Mouse (Mus musculus): Measurements from ENCODE around the gene Gsn. TPM values are rescaled to one million over a fixed set of nuclear protein-coding genes. Genes with fewer than 3 reads are reported as not detected.

Gene Gsn
- polyA plus RNA-seq, 1 experiment, result 451 TPM

DNA sequence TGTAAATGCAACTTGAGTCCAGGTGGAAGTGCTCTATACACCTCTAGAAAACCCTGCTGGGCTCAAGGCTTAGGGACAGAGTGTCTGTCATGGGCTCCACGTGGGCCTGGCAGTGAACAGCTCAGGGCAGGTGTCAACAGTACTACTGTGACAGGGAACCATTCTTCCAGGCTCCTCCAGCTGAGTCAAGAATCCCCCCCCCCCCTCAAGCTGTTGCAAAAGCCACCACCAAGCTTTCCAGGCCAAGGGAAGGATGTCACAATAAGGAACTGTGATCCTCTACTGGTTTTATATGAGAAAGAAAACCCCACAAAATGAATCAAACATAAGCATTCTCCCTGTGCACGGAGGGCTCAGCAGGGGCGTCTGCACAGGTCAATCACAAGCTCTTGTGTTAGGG, 58.1 kb downstream of the Gsn start:
- no peak overlapping the region for H3K4me3 ChIP-seq (ENCODE audit: insufficient read depth, low read length)
- no peak overlapping the region for H3K27ac ChIP-seq (ENCODE audit: insufficient read depth, low read length)
- H3K4me1 ChIP-seq (ENCODE audit: control insufficient read depth, insufficient read depth, low read length), result no peaks in the 10 kb centered on the region
- TF ChIP-seq CTCF (IDR thresholded peaks at IDR 0.05; ENCODE audit: borderline replicate concordance, insufficient read depth, low read length) (no peak), POLR2A (IDR thresholded peaks at IDR 0.05; ENCODE audit: low read depth, low read length) (no peak)

DNA sequence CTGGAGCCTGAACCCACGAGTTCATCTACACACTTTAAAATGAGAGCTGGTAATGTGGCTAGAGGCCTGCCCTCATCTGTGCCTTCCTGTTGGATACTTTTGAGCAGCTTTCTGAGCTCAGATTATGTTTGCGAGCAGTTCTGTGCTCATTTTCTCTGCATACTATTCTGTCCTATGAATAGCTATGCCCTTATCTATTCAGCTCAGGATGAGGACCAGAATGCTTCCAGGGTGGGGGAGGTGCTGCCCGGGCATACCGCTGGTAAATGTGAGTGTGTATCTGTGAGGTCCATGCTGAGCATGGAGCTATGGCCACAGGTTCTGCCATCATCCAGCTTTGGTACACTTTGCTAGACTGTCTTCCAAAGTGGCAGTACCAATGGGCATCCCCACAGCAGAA, 61.4 kb downstream of the Gsn start:
- Histone ChIP-seq H3K4me1 (ENCODE audit: control insufficient read depth, insufficient read depth, low read length) (no peaks in the 10 kb centered on the region), H3K4me3 (ENCODE audit: insufficient read depth, low read length) (no peak overlapping the region), H3K27ac (ENCODE audit: insufficient read depth, low read length) (no peak overlapping the region)
- no peak for TF ChIP-seq POLR2A (IDR thresholded peaks at IDR 0.05; ENCODE audit: low read depth, low read length)
- TF ChIP-seq CTCF (IDR thresholded peaks at IDR 0.05; ENCODE audit: borderline replicate concordance, insufficient read depth, low read length), result no peak

DNA sequence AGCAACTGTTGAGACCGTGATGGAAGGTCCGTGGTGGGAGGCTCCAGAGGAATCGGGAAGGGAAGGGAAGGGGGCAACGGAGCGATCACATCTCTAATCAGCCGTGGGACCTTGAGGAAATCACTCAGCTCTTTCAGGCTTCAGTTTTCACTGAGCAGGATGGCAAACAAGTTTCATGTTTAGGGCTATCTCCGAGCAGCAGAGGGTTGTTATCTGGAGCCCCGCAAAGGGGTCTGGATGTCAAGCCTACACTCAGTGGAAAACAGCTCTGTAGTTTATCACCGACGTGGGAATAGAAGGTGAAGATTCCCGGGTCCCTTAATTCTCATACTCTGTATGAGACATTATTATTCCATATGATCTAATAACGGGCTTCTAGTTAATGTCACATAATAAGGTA, 62.2 kb downstream of the Gsn start:
- TF ChIP-seq CTCF (IDR thresholded peaks at IDR 0.05; ENCODE audit: borderline replicate concordance, insufficient read depth, low read length) (no peak), POLR2A (IDR thresholded peaks at IDR 0.05; ENCODE audit: low read depth, low read length) (no peak)

DNA sequence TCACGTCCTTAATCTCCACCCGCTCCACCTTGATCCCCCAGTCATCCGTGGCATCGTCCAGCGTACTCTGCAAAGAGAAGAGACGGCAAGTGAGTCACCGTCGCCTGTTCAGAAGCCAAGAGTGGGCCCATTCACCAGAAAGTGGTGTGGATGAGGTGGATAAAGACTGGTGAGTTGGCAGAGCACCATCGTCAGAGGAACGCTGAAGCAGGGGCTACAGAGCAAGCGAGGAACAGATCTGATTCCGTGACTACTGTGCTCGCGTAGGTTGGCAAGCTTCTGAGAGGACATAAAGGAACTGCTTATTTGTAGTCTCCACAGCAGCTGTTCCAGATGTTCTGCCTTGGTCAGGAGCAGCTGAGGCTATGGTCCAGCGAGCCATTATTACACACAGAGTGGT, 64.2 kb downstream of the Gsn start:
- Histone ChIP-seq H3K4me1 (ENCODE audit: control insufficient read depth, insufficient read depth, low read length) (no peaks in the 10 kb centered on the region), H3K4me3 (ENCODE audit: insufficient read depth, low read length) (no peak overlapping the region), H3K27ac (ENCODE audit: insufficient read depth, low read length) (no peak overlapping the region)
- TF ChIP-seq POLR2A (IDR thresholded peaks at IDR 0.05; ENCODE audit: low read depth, low read length) (no peak), CTCF (IDR thresholded peaks at IDR 0.05; ENCODE audit: borderline replicate concordance, insufficient read depth, low read length) (no peak)

More for the DNA sequence above, 62.2 kb downstream of the Gsn start:
- H3K4me1 ChIP-seq (ENCODE audit: control insufficient read depth, insufficient read depth, low read length), result no peaks in the 10 kb centered on the region
- no peak overlapping the region for H3K4me3 ChIP-seq (ENCODE audit: insufficient read depth, low read length)
- no peak overlapping the region for H3K27ac ChIP-seq (ENCODE audit: insufficient read depth, low read length)

DNA sequence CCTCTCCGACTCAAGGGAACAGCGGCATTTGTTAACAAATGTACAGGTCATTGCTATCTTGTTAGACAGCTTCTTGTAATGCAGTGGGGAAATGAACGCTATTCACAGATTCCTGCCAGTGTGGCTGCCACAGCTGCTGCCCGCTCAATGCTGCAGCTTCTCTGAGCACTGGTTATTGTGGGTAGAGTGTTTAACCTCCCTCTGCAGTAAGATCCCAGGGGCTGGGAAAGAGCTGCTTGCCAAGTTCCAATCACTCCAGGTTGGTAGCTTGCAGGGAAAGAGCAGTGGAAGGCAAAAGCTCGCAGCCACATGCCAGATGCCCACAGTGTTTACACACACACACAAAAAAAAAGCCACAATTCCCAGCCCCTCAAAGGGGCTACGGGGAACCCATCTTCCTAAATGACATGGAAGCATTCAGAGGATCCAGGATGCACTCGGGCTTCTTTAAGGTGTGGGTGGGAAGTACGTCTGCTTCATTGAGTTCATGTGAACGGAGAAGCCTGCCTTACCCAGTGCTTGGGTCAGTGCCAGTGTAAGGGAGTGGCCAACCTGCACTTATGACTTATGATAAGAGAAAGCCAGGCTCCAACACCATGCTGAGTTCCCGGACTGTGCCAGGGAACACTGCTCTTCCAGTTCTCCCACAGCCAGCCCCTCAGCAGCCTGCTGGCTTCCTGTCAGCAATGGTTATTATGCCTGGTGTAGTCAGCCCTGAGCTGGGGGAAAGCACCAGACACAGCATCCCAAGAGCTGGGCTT, 66.4 kb downstream of the Gsn start:
- no peak overlapping the region for H3K4me3 ChIP-seq (ENCODE audit: insufficient read depth, low read length)
- no peak for TF ChIP-seq CTCF (IDR thresholded peaks at IDR 0.05; ENCODE audit: borderline replicate concordance, insufficient read depth, low read length)
- TF ChIP-seq POLR2A (IDR thresholded peaks at IDR 0.05; ENCODE audit: low read depth, low read length), result no peak
- H3K27ac ChIP-seq (ENCODE audit: insufficient read depth, low read length), result no peak overlapping the region
- no peaks in the 10 kb centered on the region for H3K4me1 ChIP-seq (ENCODE audit: control insufficient read depth, insufficient read depth, low read length)

DNA sequence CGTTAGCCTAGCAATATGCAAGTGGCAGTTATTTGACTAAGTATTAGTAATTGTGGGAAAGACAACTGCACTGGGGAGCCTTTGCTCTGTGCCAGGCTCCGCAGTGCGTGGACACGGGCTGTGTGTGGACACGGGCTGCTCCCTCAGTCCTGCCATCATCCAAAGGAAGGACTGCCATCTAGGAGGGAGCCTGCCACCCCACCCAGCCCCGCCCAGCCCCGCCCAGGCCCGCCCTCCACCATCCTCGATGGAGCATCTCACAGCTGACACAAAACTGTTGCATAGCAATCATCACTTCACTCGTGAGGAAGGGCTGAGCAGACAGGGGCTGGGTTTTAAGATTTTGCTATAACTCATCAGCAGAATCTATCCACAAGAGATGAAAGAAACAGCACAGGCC, 69.8 kb downstream of the Gsn start:
- Histone ChIP-seq H3K4me3 (ENCODE audit: insufficient read depth, low read length) (no peak overlapping the region), H3K27ac (ENCODE audit: insufficient read depth, low read length) (no peak overlapping the region), H3K4me1 (ENCODE audit: control insufficient read depth, insufficient read depth, low read length) (no peaks in the 10 kb centered on the region)
- TF ChIP-seq CTCF (IDR thresholded peaks at IDR 0.05; ENCODE audit: borderline replicate concordance, insufficient read depth, low read length), result no peak
- TF ChIP-seq POLR2A (IDR thresholded peaks at IDR 0.05; ENCODE audit: low read depth, low read length), result no peak

DNA sequence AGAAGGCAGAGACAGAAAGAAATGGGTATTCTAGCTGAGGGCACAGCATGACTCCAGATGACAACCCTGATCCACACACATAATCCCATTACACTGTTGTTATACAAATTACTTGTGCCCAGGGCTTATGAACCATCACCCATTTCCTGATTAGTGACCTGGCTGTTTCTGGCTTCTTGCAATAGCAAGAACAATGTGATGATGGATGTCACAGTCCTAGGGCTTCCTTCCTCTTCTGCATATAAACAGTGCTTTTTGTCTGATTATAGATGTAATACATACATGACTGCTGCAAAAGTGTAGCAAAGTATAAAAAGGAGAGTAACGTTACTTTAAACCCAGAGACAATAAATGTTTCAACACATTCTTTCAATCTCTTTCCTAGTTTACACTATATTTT, 70.8 kb downstream of the Gsn start:
- no peak overlapping the region for H3K27ac ChIP-seq (ENCODE audit: insufficient read depth, low read length)
- TF ChIP-seq CTCF (IDR thresholded peaks at IDR 0.05; ENCODE audit: borderline replicate concordance, insufficient read depth, low read length) (no peak), POLR2A (IDR thresholded peaks at IDR 0.05; ENCODE audit: low read depth, low read length) (no peak)
- no peak overlapping the region for H3K4me3 ChIP-seq (ENCODE audit: insufficient read depth, low read length)
- H3K4me1 ChIP-seq (ENCODE audit: control insufficient read depth, insufficient read depth, low read length), result no peaks in the 10 kb centered on the region

DNA sequence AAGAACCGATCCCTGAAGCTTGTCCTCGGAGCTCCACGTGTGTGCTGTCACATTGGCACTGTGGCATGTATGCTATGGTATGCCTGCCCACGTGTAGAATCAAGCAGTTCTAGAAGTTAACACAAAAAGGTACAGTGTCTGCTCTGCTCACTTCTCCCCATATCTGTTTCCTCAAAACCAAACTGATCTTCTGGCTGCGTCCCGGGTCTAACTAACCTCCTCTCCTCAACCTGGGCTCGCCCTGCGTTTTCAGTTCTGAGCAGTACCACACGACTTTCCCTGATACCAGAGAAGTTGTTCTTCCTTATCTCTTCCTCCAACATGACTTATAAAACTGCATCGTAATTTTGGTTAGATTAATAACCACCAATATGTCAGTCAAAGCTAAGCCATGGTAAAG, 71.4 kb downstream of the Gsn start:
- Histone ChIP-seq H3K4me1 (ENCODE audit: control insufficient read depth, insufficient read depth, low read length) (no peaks in the 10 kb centered on the region), H3K27ac (ENCODE audit: insufficient read depth, low read length) (no peak overlapping the region), H3K4me3 (ENCODE audit: insufficient read depth, low read length) (no peak overlapping the region)
- TF ChIP-seq POLR2A (IDR thresholded peaks at IDR 0.05; ENCODE audit: low read depth, low read length), result no peak

DNA sequence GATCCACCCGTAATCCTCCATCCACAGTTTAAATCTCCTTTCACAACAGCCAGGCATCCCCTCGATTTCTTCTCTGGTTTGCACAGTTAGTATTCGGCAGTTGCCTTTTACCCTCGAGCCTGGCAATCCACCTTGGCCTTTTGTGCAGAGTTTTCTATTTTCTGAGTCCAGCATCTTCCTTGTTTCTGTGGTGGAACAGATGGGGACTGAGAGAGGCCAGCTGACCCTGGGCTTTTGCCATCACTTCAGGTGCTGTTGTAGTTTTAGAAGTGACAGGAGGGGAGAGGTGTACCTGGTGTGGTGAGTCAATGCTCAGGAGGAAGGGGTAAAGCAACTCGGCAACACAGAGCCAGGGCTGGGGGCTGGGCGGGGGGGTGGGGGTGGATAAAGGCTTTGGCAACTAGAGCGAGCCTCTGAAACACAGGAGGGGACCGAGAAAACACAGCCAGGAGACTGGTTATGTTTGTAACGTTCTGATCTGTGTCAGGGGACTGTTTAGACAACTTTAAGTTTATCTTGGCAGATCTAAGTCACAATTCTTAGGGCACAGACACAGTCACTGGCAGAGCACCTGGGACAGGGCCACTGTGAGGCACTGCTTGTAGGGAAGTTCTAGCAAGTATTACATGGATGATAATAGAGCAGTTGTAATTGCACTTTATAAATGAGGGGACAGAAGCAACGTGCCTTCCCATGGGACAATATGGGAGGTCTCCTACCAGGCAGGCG, 72.0 kb downstream of the Gsn start:
- no peak for TF ChIP-seq POLR2A (IDR thresholded peaks at IDR 0.05; ENCODE audit: low read depth, low read length)
- no peak for TF ChIP-seq CTCF (IDR thresholded peaks at IDR 0.05; ENCODE audit: borderline replicate concordance, insufficient read depth, low read length)
- H3K27ac ChIP-seq (ENCODE audit: insufficient read depth, low read length), result no peak overlapping the region

DNA sequence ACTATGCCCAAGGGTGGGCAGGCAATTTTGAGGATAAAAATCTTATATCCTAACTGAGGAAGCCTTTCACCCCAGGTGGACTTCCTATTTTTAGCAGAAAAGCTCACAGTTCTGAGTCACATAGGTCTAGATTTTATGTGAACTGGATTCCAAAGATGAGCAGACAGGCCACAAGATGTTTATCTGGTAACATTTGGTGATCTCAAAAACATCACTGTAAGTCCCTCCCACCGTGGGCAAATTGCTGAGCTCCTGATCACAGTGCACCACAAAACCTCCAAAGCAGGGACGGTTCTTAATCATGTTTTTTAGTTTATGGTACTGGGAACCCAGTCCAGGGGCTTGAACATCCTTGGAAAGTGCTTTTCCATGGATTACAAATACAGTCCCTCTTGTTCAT, 72.9 kb downstream of the Gsn start:
- H3K4me3 ChIP-seq (ENCODE audit: insufficient read depth, low read length), result no peak overlapping the region
- no peak overlapping the region for H3K27ac ChIP-seq (ENCODE audit: insufficient read depth, low read length)
- H3K4me1 ChIP-seq (ENCODE audit: control insufficient read depth, insufficient read depth, low read length), result 0 out of 2 replicates have a peak, but pooled peaks cover 2% of the 10 kb centered on the region
- TF ChIP-seq POLR2A (IDR thresholded peaks at IDR 0.05; ENCODE audit: low read depth, low read length) (no peak), CTCF (IDR thresholded peaks at IDR 0.05; ENCODE audit: borderline replicate concordance, insufficient read depth, low read length) (no peak)

More for the DNA sequence above, 72.0 kb downstream of the Gsn start:
- H3K4me3 ChIP-seq (ENCODE audit: insufficient read depth, low read length), result no peak overlapping the region
- H3K4me1 ChIP-seq (ENCODE audit: control insufficient read depth, insufficient read depth, low read length), result no peaks in the 10 kb centered on the region

All from embryonic fibroblast, embryonic 13.5 days (primary cell).